Mouse (Mus musculus) liver, embryonic 14.5 days (tissue): Measurements from ENCODE around the gene Lkaaear1. TPM values are rescaled to one million over a fixed set of nuclear protein-coding genes. Genes with fewer than 3 reads are reported as not detected.

Source experiments
- ATAC-seq: fragments of 200-750 bp; cut with Nextera tagmentation; 2 replicates; pipeline ENCODE4 v1.8.0; 2017; ENCODE audit warnings: moderate number of reproducible peaks, mild to moderate bottlenecking, moderate library complexity; ENCODE audit not compliant: insufficient read depth
- DNase-seq, 3 experiments: peaks; one replicate each; pipeline ENCODE4 v3.0.0-alpha.2; 2012 to 2013; ENCODE audit warnings: low read depth in 3 of 3, low spot score in 3 of 3
- H3K27ac ChIP-seq: fragments of 300-500 bp; sonication (generic); 2 replicates; pipeline ENCODE4 v1.5.1; 2014; ENCODE audit warnings: moderate library complexity, mild to moderate bottlenecking, control low read depth, inconsistent platforms
- H3K27me3 ChIP-seq: fragments of 300-500 bp; sonication (generic); 2 replicates; pipeline ENCODE4 v1.6.1; 2014; ENCODE audit warnings: mild to moderate bottlenecking, low read length, moderate library complexity; ENCODE audit not compliant: control insufficient read depth, insufficient read depth
- H3K36me3 ChIP-seq: fragments of 300-500 bp; sonication (generic); replicated peaks from 2 replicates; pipeline ENCODE4 v1.6.1; 2014; ENCODE audit warnings: low read depth; ENCODE audit not compliant: control insufficient read depth, insufficient read depth
- H3K4me1 ChIP-seq, 2 experiments: fragments of 200-500 bp in 1 of 2; fragments of 300-500 bp in 1 of 2; sonication (generic) in 1 of 2; replicated peaks; 2 replicates each; pipeline ENCODE4 v1.6.1; 2012 to 2014; ENCODE audit warnings: antibody characterized with exemption in 1 of 2, inconsistent platforms in 1 of 2, low read length in 1 of 2; ENCODE audit not compliant: control insufficient read depth in 2 of 2, insufficient read depth in 2 of 2
- H3K4me2 ChIP-seq: fragments of 300-500 bp; sonication (generic); 2 replicates; pipeline ENCODE4 v1.6.1; 2014; ENCODE audit warnings: low read depth, mild to moderate bottlenecking, control low read depth, moderate library complexity
- H3K4me3 ChIP-seq, 2 experiments: fragments of 200-500 bp in 1 of 2; fragments of 300-500 bp in 1 of 2; sonication (generic) in 1 of 2; 2 replicates each; pipeline ENCODE4 v1.5.1; 2012 to 2014; ENCODE audit warnings: low read depth in 2 of 2, low read length in 2 of 2, mild to moderate bottlenecking in 2 of 2, control low read depth in 1 of 2, inconsistent platforms in 1 of 2, moderate library complexity in 1 of 2; ENCODE audit not compliant: insufficient read depth in 1 of 2
- H3K9ac ChIP-seq: fragments of 300-500 bp; sonication (generic); replicated peaks from 2 replicates; pipeline ENCODE4 v1.6.1; 2014; ENCODE audit warnings: mild to moderate bottlenecking, control low read depth, moderate library complexity
- H3K9me3 ChIP-seq: fragments of 300-500 bp; sonication (generic); 2 replicates; pipeline ENCODE4 v1.6.1; 2016; ENCODE audit warnings: low read length, mixed read lengths; ENCODE audit not compliant: control insufficient read depth
- CTCF ChIP-seq: IDR thresholded peaks from 2 replicates; pipeline ENCODE4 v1.5.1; 2016; ENCODE audit warnings: antibody characterized with exemption, low read depth, control low read depth
- EP300 ChIP-seq: IDR thresholded peaks from 2 replicates; pipeline ENCODE4 v1.6.1; 2016; ENCODE audit warnings: antibody characterized with exemption, low read depth
- WGBS: fragments of 180-500 bp; shearing (Covaris S2); extraction: QIAGEN DNeasy Blood & Tissue Kit; methylation state at CpG from one replicate; pipeline ENCODE4 v1.1.7; 2014; ENCODE audit not compliant: insufficient replicate concordance; 5-methylcytosine and 5-hydroxymethylcytosine counted together
- polyA plus RNA-seq, 2 experiments: library from polyadenylated mRNA; depleted of rRNA in 1 of 2; stranded (reverse) in 1 of 2; unstranded in 1 of 2; fragments of >200 nt; fragmentation: Nextera tagmentation in 1 of 2; extraction: Ambion mirVana in 1 of 2; gene quantifications; 2 replicates each; pipeline versions ENCODE4 v1.2.1 to v1.2.3; 2012 to 2014

Gene Lkaaear1
- polyA plus RNA-seq, 2 experiments, result not detected

- no peak for TF ChIP-seq EP300
- TF ChIP-seq CTCF, result no peak
- H3K9me3 ChIP-seq, result no peaks in the 10 kb centered on the region
- DNase-seq, result no peak
- H3K4me2 ChIP-seq, result no peak overlapping the region
- H3K9ac ChIP-seq, result no peak overlapping the region
- no peak overlapping the region for H3K4me3 ChIP-seq
- ATAC-seq, result no peak
- no peaks in the 10 kb centered on the region for H3K27me3 ChIP-seq
- H3K36me3 ChIP-seq, result no peaks in the 10 kb centered on the region
- H3K4me1 ChIP-seq, result 0 out of 4 replicates have a peak, but pooled peaks cover 0 to 4% of the 10 kb centered on the region in 2 experiments
- 19% methylated on average over 3 of the region's 3 CpGs for WGBS
- no peak overlapping the region for H3K27ac ChIP-seq
These were observed 21.8 kb upstream of the Lkaaear1 start for GRCm38 (mm10) chr2:181720061-181720460.

GRCm38 (mm10) chr2:181716991-181717390 lies 18.7 kb upstream of the Lkaaear1 start:
- no peak overlapping the region for H3K27ac ChIP-seq
- H3K27me3 ChIP-seq, result no peaks in the 10 kb centered on the region
- no peaks in the 10 kb centered on the region for H3K9me3 ChIP-seq
- TF ChIP-seq CTCF (no peak), EP300 (no peak)
- H3K9ac ChIP-seq, result no peak overlapping the region
- no peak overlapping the region for H3K4me3 ChIP-seq
- no peak overlapping the region for H3K4me2 ChIP-seq
- H3K4me1 ChIP-seq, result 0 out of 4 replicates have a peak, but pooled peaks cover 0 to 5% of the 10 kb centered on the region in 2 experiments
- DNase-seq, result no peak
- ATAC-seq, result no peak
- WGBS, result 35% methylated on average over 3 of the region's 3 CpGs
- no peaks in the 10 kb centered on the region for H3K36me3 ChIP-seq

- ATAC-seq (no peak), DNase-seq (no peak)
- Histone ChIP-seq H3K4me1 (0 out of 4 replicates have a peak, but pooled peaks cover 0 to 5% of the 10 kb centered on the region in 2 experiments), H3K27me3 (no peaks in the 10 kb centered on the region), H3K27ac (no peak overlapping the region), H3K4me2 (no peak overlapping the region), H3K9me3 (no peaks in the 10 kb centered on the region), H3K36me3 (no peaks in the 10 kb centered on the region), H3K9ac (no peak overlapping the region), H3K4me3 (no peak overlapping the region)
- 53% methylated on average over 3 of the region's 3 CpGs for WGBS
- TF ChIP-seq EP300 (no peak), CTCF (no peak)
These were observed 17.1 kb upstream of the Lkaaear1 start for GRCm38 (mm10) chr2:181715382-181715781.

- ATAC-seq, result no peak
These were observed 16.7 kb upstream of the Lkaaear1 start, which contains the start of gene Oprl1 for GRCm38 (mm10) chr2:181714903-181715326. TSS of gene Oprl1 (plus strand) at chr2:181715016.

GRCm38 (mm10) chr2:181713749-181714148 lies 15.5 kb upstream of the Lkaaear1 start:
- no peak for DNase-seq
- H3K36me3 ChIP-seq, result no peaks in the 10 kb centered on the region
- no peak overlapping the region for H3K9ac ChIP-seq
- no peaks in the 10 kb centered on the region for H3K27me3 ChIP-seq
- H3K4me1 ChIP-seq, result 0 out of 4 replicates have a peak, but pooled peaks cover 0 to 5% of the 10 kb centered on the region in 2 experiments
- 82% methylated on average over 1 of the region's 1 CpGs for WGBS
- no peak overlapping the region for H3K27ac ChIP-seq
- ATAC-seq, result no peak
- no peaks in the 10 kb centered on the region for H3K9me3 ChIP-seq
- H3K4me2 ChIP-seq, result no peak overlapping the region
- H3K4me3 ChIP-seq, result no peak overlapping the region
- TF ChIP-seq EP300 (no peak), CTCF (no peak)

More at GRCm38 (mm10) chr2:181714903-181715326, 16.7 kb upstream of the Lkaaear1 start, which contains the start of gene Oprl1:
- no peak for TF ChIP-seq EP300
- TF ChIP-seq CTCF, result no peak
- H3K9me3 ChIP-seq, result no peaks in the 10 kb centered on the region
- no peak within 1 kb of the TSS for H3K9ac ChIP-seq
- 3% methylated on average over 7 of the region's 7 CpGs for WGBS
- no peaks in the 10 kb centered on the region for H3K36me3 ChIP-seq
- 0 out of 4 replicates have a peak, but pooled peaks cover 0 to 5% of the 10 kb centered on the region in 2 experiments for H3K4me1 ChIP-seq
- no peak within 1 kb of the TSS for H3K27ac ChIP-seq
- 0 out of 4 replicates have a peak within 1 kb of the TSS, but pooled peaks of 1 of the 2 experiments have one; percentile 22 for H3K4me3 ChIP-seq
- H3K27me3 ChIP-seq, result no peaks in the 10 kb centered on the region
- no peak within 1 kb of the TSS for H3K4me2 ChIP-seq
- no peak for DNase-seq
